Mouse (Mus musculus) gastrocnemius, postnatal 4 days (tissue): ENCODE data around the gene Nmrk2. TPM values are rescaled to one million over a fixed set of nuclear protein-coding genes. Genes with fewer than 3 reads are reported as not detected.
"Not testable (repeated sequence)": the region's sequence is repeated elsewhere in the genome, so short reads cannot be mapped to it uniquely, and the experiment has no call there.

Experiments
- DNase-seq, 2 experiments: peaks; one replicate each; pipeline ENCODE4 v3.0.0; 2021 to 2022; ENCODE audit warnings: low spot score in 2 of 2, mixed read lengths in 2 of 2
- total RNA-seq, 2 experiments: library from RNA; stranded (reverse); gene quantifications; 2 replicates each; pipeline ENCODE4 v1.2.3; 2021

Gene Nmrk2
- total RNA-seq, 2 experiments from 2014 or later: 1.2 to 1.5 TPM

GRCm38 (mm10) chr10:81217267-81217666 lies 15.4 kb upstream of the Nmrk2 start:
- not testable (repeated sequence) for DNase-seq

GRCm38 (mm10) chr10:81216810-81217209 lies 15.0 kb upstream of the Nmrk2 start:
- DNase-seq: no peak

- no peak for DNase-seq
Observed at GRCm38 (mm10) chr10:81216260-81216659, 14.4 kb upstream of the Nmrk2 start.

- DNase-seq: no peak
Observed at GRCm38 (mm10) chr10:81210154-81210553, 8.3 kb upstream of the Nmrk2 start.

GRCm38 (mm10) chr10:81204137-81204536 lies 2.3 kb upstream of the Nmrk2 start:
- DNase-seq: no peak

- DNase-seq: no peak
Observed at GRCm38 (mm10) chr10:81202978-81203720, 1.3 kb upstream of the Nmrk2 start.

GRCm38 (mm10) chr10:81200605-81201287 lies 1.1 kb downstream of the Nmrk2 start:
- DNase-seq: no peak

GRCm38 (mm10) chr10:81200141-81200540 lies 1.7 kb downstream of the Nmrk2 start:
- DNase-seq: no peak

- no peak for DNase-seq
Observed at GRCm38 (mm10) chr10:81198990-81199389, 2.9 kb downstream of the Nmrk2 start.

- no peak for DNase-seq
Observed at GRCm38 (mm10) chr10:81198230-81198629, 3.6 kb downstream of the Nmrk2 start.

GRCm38 (mm10) chr10:81197305-81197704 lies 4.5 kb downstream of the Nmrk2 start:
- DNase-seq: no peak

GRCm38 (mm10) chr10:81196470-81197065 lies 5.3 kb downstream of the Nmrk2 start:
- no peak for DNase-seq

- no peak for DNase-seq
Observed at GRCm38 (mm10) chr10:81195300-81195699, 6.6 kb downstream of the Nmrk2 start.

- peak in 1 of 2 experiments; percentile 61 for DNase-seq
Observed at GRCm38 (mm10) chr10:81193991-81194774, 7.7 kb downstream of the Nmrk2 start.

- peak in 1 of 2 experiments; percentile 36 for DNase-seq
Observed at GRCm38 (mm10) chr10:81192968-81193501, 8.8 kb downstream of the Nmrk2 start.

- DNase-seq: peak; percentile 65 to 80
Observed at GRCm38 (mm10) chr10:81192270-81192967, 9.4 kb downstream of the Nmrk2 start.

GRCm38 (mm10) chr10:81191342-81191982 lies 10.4 kb downstream of the Nmrk2 start:
- DNase-seq: no peak

GRCm38 (mm10) chr10:81190912-81191321 lies 10.9 kb downstream of the Nmrk2 start:
- DNase-seq: no peak

GRCm38 (mm10) chr10:81190236-81190911 lies 11.5 kb downstream of the Nmrk2 start:
- peak in 1 of 2 experiments; percentile 18 for DNase-seq
